In the genomic region with DNA sequence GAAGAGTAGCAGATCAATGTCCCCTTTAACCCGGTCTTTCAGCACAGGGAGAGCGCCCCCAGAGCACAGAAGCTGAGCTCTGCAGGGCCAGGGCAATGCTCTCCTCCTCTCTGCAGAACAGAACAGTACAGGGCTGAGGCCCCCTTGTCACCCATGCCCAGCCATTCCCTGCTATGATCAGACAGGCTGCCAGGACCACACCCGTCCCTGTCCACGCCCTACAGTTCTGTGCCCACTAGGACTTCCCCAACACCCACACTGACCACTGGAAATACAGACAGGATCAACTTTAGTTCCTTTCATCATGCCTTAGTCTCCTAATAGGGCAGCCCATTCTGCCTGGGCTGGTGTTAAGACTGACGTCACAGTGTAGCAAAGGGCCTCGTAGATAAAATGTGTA, we compare ENCODE assay signal across 31 mouse cellular contexts. TPM values are rescaled to one million over a fixed set of nuclear protein-coding genes. Genes with fewer than 3 reads are reported as not detected.
DNase-seq lines count a peak whose midpoint lies in the region; ATAC-seq and TF ChIP-seq lines count a peak whose summit lies in the region.
"Had no signal": no experiment of that assay in that cellular context is flagged by ENCODE, and none has a peak within 500 bp of the region (broad histone marks: within the 10 kb centered on the region; RNA-seq: fewer than 3 reads in every experiment).

No protein-coding gene starts in this region.

- 61% methylated on average over 6 of the region's 6 CpGs for WGBS in heart, embryonic 13.5 days
- 86% methylated on average over 6 of the region's 6 CpGs for WGBS in limb, embryonic 15.5 days
- 87% methylated on average over 6 of the region's 6 CpGs for WGBS in limb, embryonic 10.5 days
- WGBS in stomach, embryonic 16.5 days = 71% methylated on average over 6 of the region's 6 CpGs

- intact Hi-C loops in heart, postnatal 25 days (cut with DNase I) = no loop called here

- peak overlapping the region; percentile 86 for H3K27ac ChIP-seq in heart, embryonic 13.5 days (replicated peaks)
- peak overlapping the region; percentile 58 for H3K27ac ChIP-seq in limb, embryonic 15.5 days
- no peak overlapping the region for H3K27ac ChIP-seq in limb, embryonic 10.5 days
- H3K27ac ChIP-seq in stomach, embryonic 16.5 days (ENCODE audit: low read length) = 0 out of 2 replicates have a peak overlapping the region, but pooled peaks have one; percentile 89
- H3K27ac ChIP-seq: hindbrain, embryonic 15.5 days; neural tube, embryonic 15.5 days had no signal

- H3K9me3 ChIP-seq in heart, embryonic 13.5 days = no peaks in the 10 kb centered on the region
- no peaks in the 10 kb centered on the region for H3K9me3 ChIP-seq in limb, embryonic 15.5 days
- no peaks in the 10 kb centered on the region for H3K9me3 ChIP-seq in limb, embryonic 10.5 days (replicated peaks)
- H3K9me3 ChIP-seq in stomach, embryonic 16.5 days (replicated peaks; ENCODE audit: control insufficient read depth, low read length) = no peaks in the 10 kb centered on the region
- H3K9me3 ChIP-seq: embryonic facial prominence, embryonic 12.5 days; hindbrain, embryonic 15.5 days; limb, embryonic 12.5 days; lung, embryonic 15.5 days; neural tube, embryonic 15.5 days had no signal

- H3K36me3 ChIP-seq in heart, embryonic 13.5 days = peaks cover 16% of the 10 kb centered on the region
- H3K36me3 ChIP-seq in limb, embryonic 15.5 days = peaks cover 24% of the 10 kb centered on the region
- no peaks in the 10 kb centered on the region for H3K36me3 ChIP-seq in limb, embryonic 10.5 days
- no peaks in the 10 kb centered on the region for H3K36me3 ChIP-seq in myocyte (ENCODE audit: control insufficient read depth, insufficient read depth)
- no peaks in the 10 kb centered on the region; the same call in 1 of the 2 replicates for H3K36me3 ChIP-seq in stomach, embryonic 16.5 days (ENCODE audit: control insufficient read depth, insufficient read depth, low read length)
- H3K36me3 ChIP-seq: hindbrain, embryonic 15.5 days; lung, embryonic 15.5 days; neural tube, embryonic 15.5 days had no signal

- DNase-seq in heart, postnatal 25 days (ENCODE audit: low spot score) = no peak
- no peak for DNase-seq in limb, embryonic 10.5 days (ENCODE audit: low spot score)
- DNase-seq: adrenal gland, postnatal 25 days; B cell, adult 2 months; cerebellum, adult 11-12 months; cerebellum, adult 9-11 months; embryo, embryonic 11 days; forebrain, postnatal 0 days; gastrocnemius, postnatal 14 days; heart, postnatal 4 days; kidney, adult 2 months; kidney, postnatal 10 days; layer of hippocampus, adult 9-11 months; lung, postnatal 36 days; midbrain, embryonic 14.5 days; right cerebral cortex, adult 18-20 months; spleen, adult 18-20 months had no signal

- H3ac ChIP-seq in myocyte (ENCODE audit: control insufficient read depth, insufficient read length) = no peak overlapping the region

- no peak overlapping the region for H3K9ac ChIP-seq in heart, embryonic 13.5 days
- H3K9ac ChIP-seq in limb, embryonic 15.5 days = no peak overlapping the region
- H3K9ac ChIP-seq in stomach, embryonic 16.5 days (ENCODE audit: low read length) = no peak overlapping the region
- H3K9ac ChIP-seq: embryonic facial prominence, embryonic 12.5 days; forebrain, postnatal 0 days; hindbrain, embryonic 15.5 days; limb, embryonic 12.5 days; lung, embryonic 15.5 days; neural tube, embryonic 15.5 days had no signal

- peaks cover 52% of the 10 kb centered on the region for H3K4me1 ChIP-seq in heart, embryonic 13.5 days
- H3K4me1 ChIP-seq in limb, embryonic 15.5 days = peaks cover 42% of the 10 kb centered on the region
- peaks cover 28% of the 10 kb centered on the region for H3K4me1 ChIP-seq in limb, embryonic 10.5 days
- H3K4me1 ChIP-seq in stomach, embryonic 16.5 days (ENCODE audit: control insufficient read depth, insufficient read depth, low read length) = peaks cover 39% of the 10 kb centered on the region
- H3K4me1 ChIP-seq: hindbrain, embryonic 15.5 days; megakaryocyte, embryonic 14.5 days; neural tube, embryonic 15.5 days had no signal

- no peak overlapping the region for H3K4me2 ChIP-seq in heart, embryonic 13.5 days
- H3K4me2 ChIP-seq in limb, embryonic 15.5 days = no peak overlapping the region
- peak overlapping the region; percentile 75 for H3K4me2 ChIP-seq in myocyte (ENCODE audit: low read depth)
- H3K4me2 ChIP-seq in stomach, embryonic 16.5 days (ENCODE audit: low read depth, low read length) = no peak overlapping the region
- H3K4me2 ChIP-seq: embryonic facial prominence, embryonic 12.5 days; hindbrain, embryonic 15.5 days; limb, embryonic 12.5 days; liver, embryonic 11.5 days; lung, embryonic 15.5 days; neural tube, embryonic 15.5 days had no signal

- ATAC-seq in heart, embryonic 13.5 days (ENCODE audit: extremely low read depth, insufficient number of reproducible peaks, low FRiP score, low TSS enrichment) = no peak
- ATAC-seq in limb, embryonic 15.5 days (ENCODE audit: insufficient number of reproducible peaks, low FRiP score, low TSS enrichment, low read depth) = no peak
- no peak for ATAC-seq in stomach, embryonic 16.5 days (ENCODE audit: insufficient read depth, low FRiP score)
- ATAC-seq: forebrain, postnatal 0 days; inflammation-experienced regulatory T-cells, adult 6 months had no signal

- H3K4me3 ChIP-seq in heart, embryonic 13.5 days = no peak overlapping the region
- no peak overlapping the region for H3K4me3 ChIP-seq in limb, embryonic 15.5 days
- H3K4me3 ChIP-seq in limb, embryonic 10.5 days = no peak overlapping the region
- H3K4me3 ChIP-seq in myocyte = peak overlapping the region; percentile 25
- no peak overlapping the region for H3K4me3 ChIP-seq in stomach, embryonic 16.5 days (replicated peaks; ENCODE audit: low read length)
- H3K4me3 ChIP-seq: embryonic facial prominence, embryonic 12.5 days; hindbrain, embryonic 15.5 days; limb, embryonic 12.5 days; lung, embryonic 15.5 days; megakaryocyte, embryonic 14.5 days; neural tube, embryonic 15.5 days had no signal

- peak; percentile 51 for TF ChIP-seq POLR2A in myocyte (IDR thresholded peaks at IDR 0.05; ENCODE audit: insufficient read length, low read depth)

- H3K27me3 ChIP-seq in heart, embryonic 13.5 days (replicated peaks) = no peaks in the 10 kb centered on the region
- H3K27me3 ChIP-seq in limb, embryonic 15.5 days = no peaks in the 10 kb centered on the region
- H3K27me3 ChIP-seq in limb, embryonic 10.5 days (ENCODE audit: low read depth, poor library complexity, severe bottlenecking) = no peaks in the 10 kb centered on the region
- no peaks in the 10 kb centered on the region for H3K27me3 ChIP-seq in myocyte (ENCODE audit: control insufficient read depth, insufficient read depth, insufficient read length)
- no peaks in the 10 kb centered on the region for H3K27me3 ChIP-seq in stomach, embryonic 16.5 days (ENCODE audit: control insufficient read depth, insufficient read depth, low read length)
- H3K27me3 ChIP-seq: embryonic facial prominence, embryonic 12.5 days; hindbrain, embryonic 15.5 days; limb, embryonic 12.5 days; lung, embryonic 15.5 days; neural tube, embryonic 15.5 days had no signal

- H3K79me2 ChIP-seq in myocyte (ENCODE audit: control insufficient read depth, insufficient read depth) = no peaks in the 10 kb centered on the region

TF ChIP-seq in myocyte, 11 proteins besides CTCF, POLR2A, EP300 and RAD21:
- no peak for TF ChIP-seq MAX (IDR thresholded peaks at IDR 0.05; ENCODE audit: low read depth)
- no peak for TF ChIP-seq REST (IDR thresholded peaks at IDR 0.05; ENCODE audit: insufficient read depth, insufficient read length)
- TF ChIP-seq SRF (IDR thresholded peaks at IDR 0.05; ENCODE audit: control insufficient read depth, insufficient read length, low read depth) = no peak
- TF ChIP-seq TCF3 (IDR thresholded peaks at IDR 0.05; ENCODE audit: insufficient read length, low read depth) = no peak
- peak in 1 of 3 experiments; percentile 56 for TF ChIP-seq MYOD1 (IDR thresholded peaks at IDR 0.05; ENCODE audit: control insufficient read depth in 1 of 3, insufficient read length in 2 of 3, low read depth in 2 of 3)
- TF ChIP-seq USF1 (IDR thresholded peaks at IDR 0.05; ENCODE audit: low read depth) = no peak
- peak in 1 of 3 experiments; percentile 46 for TF ChIP-seq MYOG (IDR thresholded peaks at IDR 0.05; ENCODE audit: control insufficient read depth in 1 of 3, insufficient read depth in 1 of 3, insufficient read length in 2 of 3, low read depth in 2 of 3)
- TF ChIP-seq CEBPB (IDR thresholded peaks at IDR 0.05; ENCODE audit: insufficient read depth, poor library complexity, severe bottlenecking) = 0 out of 2 replicates have a peak, but pooled peaks have one; percentile 16
- peak; percentile 25 for TF ChIP-seq POLR2AphosphoS2 (IDR thresholded peaks at IDR 0.05; ENCODE audit: insufficient read length, low read depth)
- no peak for TF ChIP-seq E2F4 (IDR thresholded peaks at IDR 0.05; ENCODE audit: insufficient read depth)
- no peak for TF ChIP-seq TCF12 (IDR thresholded peaks at IDR 0.05; ENCODE audit: insufficient read depth, poor library complexity, severe bottlenecking)

RNA-seq across cellular contexts. Expression of a gene that starts 15.9 kb away (rescaled TPM):
- 51.5 TPM in 2 replicates for polyA plus RNA-seq in heart, embryonic 13.5 days (2015; fragmentation: Nextera tagmentation; extraction: Ambion mirVana)
- 10 to 100 TPM; 36.6 to 36.7 TPM for total RNA-seq in heart, postnatal 25 days (2021)
- 92.6 and 110 TPM in 2 replicates for polyA plus RNA-seq in limb, embryonic 15.5 days (2015; fragmentation: Nextera tagmentation; extraction: Ambion mirVana)
- polyA plus RNA-seq in limb, embryonic 10.5 days (2016; fragmentation: Nextera tagmentation; extraction: Ambion mirVana) = 6.0 and 12.9 TPM in 2 replicates
- polyA plus RNA-seq in myocyte (2012; fragmentation: generic; extraction: Trizol) = 46.1 TPM
- 31.0 and 33.4 TPM in 2 replicates for polyA plus RNA-seq in stomach, embryonic 16.5 days (2015; fragmentation: Nextera tagmentation; extraction: Ambion mirVana)
- total RNA-seq: granulocyte monocyte progenitor cell, adult 5-6 weeks; monocyte, adult 5-6 weeks had no signal
- polyA plus RNA-seq: inflammation-experienced regulatory T-cells, adult 6 months had no signal

RNA-seq across cellular contexts. Expression of a gene that starts 44.1 kb away (rescaled TPM):
- polyA plus RNA-seq in heart, embryonic 13.5 days (2015; fragmentation: Nextera tagmentation; extraction: Ambion mirVana) = 25.0 and 25.6 TPM in 2 replicates
- total RNA-seq in heart, postnatal 25 days (2021) = 10 to 100 TPM; 10.3 to 13.5 TPM
- polyA plus RNA-seq in limb, embryonic 15.5 days (2015; fragmentation: Nextera tagmentation; extraction: Ambion mirVana) = 34.2 and 35.5 TPM in 2 replicates
- polyA plus RNA-seq in limb, embryonic 10.5 days (2016; fragmentation: Nextera tagmentation; extraction: Ambion mirVana) = 21.8 and 26.1 TPM in 2 replicates
- 37.9 TPM for polyA plus RNA-seq in myocyte (2012; fragmentation: generic; extraction: Trizol)
- 23.7 and 26.0 TPM in 2 replicates for polyA plus RNA-seq in stomach, embryonic 16.5 days (2015; fragmentation: Nextera tagmentation; extraction: Ambion mirVana)

RNA-seq across cellular contexts. Expression of a gene that starts 47.5 kb away (rescaled TPM):
- polyA plus RNA-seq in heart, embryonic 13.5 days (2015; fragmentation: Nextera tagmentation; extraction: Ambion mirVana) = 11.9 and 12.9 TPM in 2 replicates
- total RNA-seq in heart, postnatal 25 days (2021) = 10 to 100 TPM in 1 of 2 experiments, 1 to 10 TPM in 1; 10.0 to 12.6 TPM
- polyA plus RNA-seq in limb, embryonic 15.5 days (2015; fragmentation: Nextera tagmentation; extraction: Ambion mirVana) = 15.7 and 16.4 TPM in 2 replicates
- polyA plus RNA-seq in limb, embryonic 10.5 days (2016; fragmentation: Nextera tagmentation; extraction: Ambion mirVana) = 20.5 and 21.0 TPM in 2 replicates
- 15.5 TPM for polyA plus RNA-seq in myocyte (2012; fragmentation: generic; extraction: Trizol)
- 17.9 and 19.0 TPM in 2 replicates for polyA plus RNA-seq in stomach, embryonic 16.5 days (2015; fragmentation: Nextera tagmentation; extraction: Ambion mirVana)
